Mouse (Mus musculus): ENCODE data around the gene Aak1.

GRCm38 (mm10) chr6:86846467-86846866, 2.9 kb upstream of the Aak1 start:
- TF ChIP-seq CTCF (IDR thresholded peaks at IDR 0.05; ENCODE audit: low read depth) = no peak
- TF ChIP-seq EP300 (IDR thresholded peaks at IDR 0.05; ENCODE audit: low read depth) = no peak
